Mouse (Mus musculus) central nervous system, embryonic 18 days (tissue): ENCODE results near the gene Pank4. TPM values are rescaled to one million over a fixed set of nuclear protein-coding genes. Genes with fewer than 3 reads are reported as not detected.

Source experiments
- polyA plus RNA-seq: library from polyadenylated mRNA; depleted of rRNA; stranded (reverse); fragments of >200 nt; gene quantifications from 2 replicates; pipeline ENCODE4 v1.2.3, GENCODE M21; 2012; rRNA removed

Pank4 gene
- polyA plus RNA-seq: 71.9 and 72.8 TPM in 2 replicates

GRCm38 (mm10) chr4:154963901-154964580, at the start of gene Pank4:
Pank4 (plus strand) TSS chr4:154964123.

DNA sequence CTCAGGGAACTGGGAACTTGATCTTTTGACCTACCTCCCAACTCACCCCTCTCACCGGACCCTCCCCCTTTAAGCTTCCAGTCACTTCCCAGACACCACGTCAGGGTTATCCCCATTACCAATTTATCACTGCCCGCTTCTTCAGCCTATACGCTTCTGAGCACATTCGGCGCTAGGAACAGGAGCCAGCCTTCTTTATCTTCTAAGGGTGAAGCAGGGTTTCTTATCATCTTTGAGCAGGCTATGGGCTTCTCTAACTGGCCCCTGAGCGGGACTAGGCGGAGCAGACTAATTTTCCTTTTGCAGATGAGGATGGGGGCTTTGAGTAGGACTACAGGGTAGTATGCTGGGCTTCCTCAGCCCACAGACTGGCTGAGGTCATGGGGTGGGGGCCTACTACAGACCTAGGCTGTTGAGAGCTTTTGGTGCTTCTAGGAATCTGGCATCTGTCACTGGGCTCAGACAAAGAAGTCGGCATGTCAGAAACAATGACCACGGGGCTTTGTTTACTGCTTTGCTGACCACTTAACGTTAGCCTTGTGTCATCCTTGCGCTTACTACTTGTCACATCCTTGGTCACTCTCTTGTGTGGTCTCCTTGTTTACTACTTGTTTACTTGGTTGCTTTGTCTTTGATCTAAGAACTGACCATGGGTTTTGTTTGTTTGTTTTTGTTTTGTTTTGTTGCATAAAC, 35.4 kb upstream of the Pank4 start, which contains the start of gene Tnfrsf14:
TSS of gene Tnfrsf14 (minus strand) at position 169 of the 693 bp plus-strand sequence.

GRCm38 (mm10) chr4:154960690-154961225, 3.2 kb upstream of the Pank4 start, which contains the start of gene Hes5:
Hes5 (plus strand) TSS chr4:154960923.

Other genes with a start within 250 kb of the Pank4 start
- 1.4 and 1.6 TPM in 2 replicates for gene Ttc34, start 126.7 kb upstream of the Pank4 start, polyA plus RNA-seq
- gene Mmel1, start 94.5 kb upstream of the Pank4 start, polyA plus RNA-seq: 0.62 and 0.79 TPM in 2 replicates
- gene Fam213b, start 65.0 kb upstream of the Pank4 start, polyA plus RNA-seq: 47.5 and 52.7 TPM in 2 replicates
- 0.58 and 0.60 TPM in 2 replicates for gene Tnfrsf14, start 35.6 kb upstream of the Pank4 start, polyA plus RNA-seq
- 65.2 and 66.5 TPM in 2 replicates for gene Hes5, start 3.2 kb upstream of the Pank4 start, polyA plus RNA-seq
- gene Plch2, start 92.7 kb downstream of the Pank4 start, polyA plus RNA-seq: 54.1 and 56.1 TPM in 2 replicates
- 20.4 and 21.9 TPM in 2 replicates for gene Pex10, start 102.9 kb downstream of the Pank4 start, polyA plus RNA-seq
- 99.7 and 106 TPM in 2 replicates for gene Rer1, start 122.3 kb downstream of the Pank4 start, polyA plus RNA-seq
- 8.4 and 9.8 TPM in 2 replicates for gene Morn1, start 122.5 kb downstream of the Pank4 start, polyA plus RNA-seq